Mouse (Mus musculus): ENCODE results near the gene Aurkb. TPM values are rescaled to one million over a fixed set of nuclear protein-coding genes. Genes with fewer than 3 reads are reported as not detected.

The Aurkb gene
- 93.3 and 166 TPM in 2 replicates for polyA plus RNA-seq (2012)

DNA sequence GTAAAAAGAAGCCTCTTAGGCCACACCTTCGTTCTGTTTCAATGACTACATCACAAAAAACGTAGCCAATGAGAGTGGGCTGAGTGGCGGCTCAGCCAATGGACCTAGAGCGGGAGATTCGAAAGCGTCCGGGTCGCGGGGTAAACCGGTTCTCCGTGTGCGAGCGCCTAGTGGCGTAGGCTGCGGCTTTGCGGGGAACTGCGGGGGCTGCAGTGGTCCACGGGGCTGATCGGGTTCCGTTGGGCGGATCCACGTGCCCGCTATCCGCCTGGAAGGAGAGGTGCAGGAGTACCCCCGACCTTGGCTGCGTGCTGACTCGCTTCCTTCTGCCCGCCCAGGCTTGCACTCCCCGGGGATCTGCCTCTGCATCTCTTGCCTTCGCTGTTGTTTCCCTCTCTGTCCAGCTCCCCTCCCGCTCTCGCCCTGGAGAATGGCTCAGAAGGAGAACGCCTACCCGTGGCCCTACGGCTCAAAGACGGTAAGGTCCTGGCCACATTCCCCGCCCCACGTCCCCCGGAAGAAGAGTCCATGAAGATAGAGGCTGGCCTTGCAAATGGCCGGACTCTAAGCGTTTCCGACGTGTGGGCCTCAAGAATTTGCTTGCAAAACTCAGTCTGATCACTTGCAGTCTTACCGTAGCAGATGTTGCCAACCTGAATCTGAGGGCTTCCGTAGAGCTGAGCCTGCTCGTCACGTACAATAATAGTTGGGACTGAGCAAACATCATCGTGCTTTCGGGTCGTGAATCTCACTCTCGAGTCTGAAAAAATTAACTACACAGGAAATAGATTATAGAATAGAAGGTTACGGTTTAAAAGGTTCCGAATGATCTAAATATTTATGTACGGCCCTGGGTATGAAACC lies at the start of gene Aurkb:
Gene Aurkb (plus strand): TSS at position 117 of the 864 bp plus-strand sequence.

DNA sequence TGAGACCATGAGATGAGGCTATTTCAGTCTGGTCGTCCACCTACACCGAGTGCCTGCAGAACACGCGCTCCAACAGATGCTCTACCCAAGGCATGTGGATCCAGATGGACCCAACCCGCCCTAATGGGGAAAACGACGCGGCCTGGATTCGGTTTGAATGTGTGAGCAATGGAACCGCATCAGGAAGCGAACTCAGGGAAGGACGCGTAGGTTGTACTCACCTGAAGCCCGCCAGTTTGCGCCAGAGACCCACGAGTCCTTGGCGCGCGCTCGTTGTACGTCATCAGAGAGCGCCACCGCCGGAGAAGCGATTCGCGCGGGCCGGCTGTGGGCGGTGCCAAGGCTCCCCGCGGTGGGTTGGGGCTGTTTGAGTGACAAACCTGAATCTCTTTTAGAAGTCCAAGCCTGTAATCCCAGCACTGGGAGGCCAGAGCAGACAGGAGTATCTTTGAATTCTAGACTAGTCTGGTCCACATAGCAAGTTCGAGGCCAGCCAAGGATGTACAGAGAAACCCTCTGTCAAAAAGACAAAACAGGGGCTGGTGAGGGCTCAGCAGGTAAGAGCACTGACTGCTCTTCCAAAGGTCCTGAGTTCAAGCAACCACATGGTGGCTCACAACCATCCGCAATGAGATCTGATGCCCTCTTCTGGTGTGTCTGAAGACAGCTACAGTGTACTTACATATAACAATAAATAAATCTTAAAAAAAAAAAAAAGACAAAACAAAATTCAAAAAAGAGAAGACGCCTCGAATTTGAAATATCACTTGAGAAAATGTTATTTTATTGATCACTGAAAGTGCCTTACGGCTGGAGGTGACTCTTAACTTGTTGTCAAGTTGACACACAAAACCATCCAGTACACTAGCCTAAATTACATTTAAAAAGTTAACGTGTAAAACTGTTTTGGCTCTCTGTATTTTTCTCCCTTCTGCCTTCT lies 37.0 kb upstream of the Aurkb start, which contains the start of gene Pfas:
Gene Pfas (minus strand): TSS at position 279 of the 940 bp plus-strand sequence.

GRCm38 (mm10) chr11:69015644-69016441 lies 29.6 kb upstream of the Aurkb start, which contains the start of gene Ctc1:
Ctc1 (plus strand) TSS chr11:69015911.

GRCm38 (mm10) chr11:69059357-69059974 lies 14.0 kb downstream of the Aurkb start, which contains the start of gene Borcs6:
Borcs6 (plus strand) TSS chr11:69059717.

DNA sequence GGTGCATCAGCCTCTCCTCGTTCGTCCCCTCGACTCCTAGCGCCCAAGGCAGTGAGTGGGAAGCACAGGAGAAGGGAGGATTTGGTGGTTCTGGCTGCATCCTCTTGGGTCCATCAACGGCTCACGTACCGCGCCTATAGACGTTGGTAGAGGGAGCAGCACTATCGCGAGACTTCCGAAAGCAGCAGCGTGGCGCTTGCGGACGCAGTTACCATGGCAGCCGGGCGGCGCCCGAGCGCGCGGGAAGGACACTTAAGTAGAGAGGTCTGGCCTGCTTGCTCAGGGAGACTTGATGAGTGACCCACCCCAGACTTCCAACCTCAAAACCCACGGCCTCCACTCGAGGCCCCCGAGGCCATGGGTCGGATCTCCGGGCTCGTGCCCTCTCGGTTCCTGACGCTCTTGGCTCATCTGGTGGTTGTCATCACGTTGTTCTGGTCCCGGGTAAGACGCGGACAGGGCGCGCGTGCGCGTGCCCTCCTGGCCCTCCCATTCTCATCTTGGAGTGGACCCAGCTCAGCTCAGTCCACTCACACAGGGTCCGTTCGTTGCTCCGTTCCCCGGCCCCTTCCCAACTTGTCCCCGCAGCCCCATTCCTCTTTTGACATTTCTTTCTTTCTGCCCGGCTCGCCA lies 25.3 kb downstream of the Aurkb start, which contains the start of gene Tmem107:
Gene Tmem107 (plus strand): TSS at position 217 of the 633 bp plus-strand sequence.

GRCm38 (mm10) chr11:69088103-69088855 lies 42.8 kb downstream of the Aurkb start, which contains the start of gene Vamp2:
Vamp2 (plus strand) TSS chr11:69088490.

GRCm38 (mm10) chr11:69094697-69095429 lies 49.4 kb downstream of the Aurkb start, which contains the start of gene Per1:
Per1 (plus strand) TSS chr11:69095217.

Other genes starting within 250 kb of the Aurkb start
- 45.0 and 50.0 TPM in 2 replicates for gene Ndel1, start 173.8 kb upstream of the Aurkb start, polyA plus RNA-seq (2012)
- gene Rnf222, start 157.1 kb upstream of the Aurkb start, polyA plus RNA-seq (2012): 0.03 TPM in 2 replicates
- gene Rpl26, start 144.1 kb upstream of the Aurkb start, polyA plus RNA-seq (2012): 275 and 292 TPM in 2 replicates
- gene Odf4, start 118.6 kb upstream of the Aurkb start, polyA plus RNA-seq (2012): not detected in 2 replicates
- 0.56 and 0.79 TPM in 2 replicates for gene Arhgef15, start 88.2 kb upstream of the Aurkb start, polyA plus RNA-seq (2012)
- 2.1 TPM in 2 replicates for gene Slc25a35, start 77.5 kb upstream of the Aurkb start, polyA plus RNA-seq (2012)
- gene Rangrf, start 70.5 kb upstream of the Aurkb start, polyA plus RNA-seq (2012): 15.6 and 17.3 TPM in 2 replicates
- gene Pfas, start 37.2 kb upstream of the Aurkb start, polyA plus RNA-seq (2012): 25.3 and 36.6 TPM in 2 replicates
- 104 and 110 TPM in 2 replicates for gene Ctc1, start 29.7 kb upstream of the Aurkb start, polyA plus RNA-seq (2012)
- gene Borcs6, start 14.1 kb downstream of the Aurkb start, polyA plus RNA-seq (2012): 50.1 and 51.5 TPM in 2 replicates
- 63.6 and 71.5 TPM in 2 replicates for gene Tmem107, start 25.2 kb downstream of the Aurkb start, polyA plus RNA-seq (2012)
- 65.9 and 86.0 TPM in 2 replicates for gene Vamp2, start 42.8 kb downstream of the Aurkb start, polyA plus RNA-seq (2012)
- gene Per1, start 49.6 kb downstream of the Aurkb start, polyA plus RNA-seq (2012): 120 and 156 TPM in 2 replicates
- 2.9 and 3.1 TPM in 2 replicates for gene Hes7, start 74.8 kb downstream of the Aurkb start, polyA plus RNA-seq (2012)
- 0.22 and 0.39 TPM in 2 replicates for gene 9130213A22Rik, start 76.9 kb downstream of the Aurkb start, polyA plus RNA-seq (2012)
- gene Aloxe3, start 80.2 kb downstream of the Aurkb start, polyA plus RNA-seq (2012): not detected in 2 replicates
- not detected in 2 replicates for gene Alox12b, start 111.3 kb downstream of the Aurkb start, polyA plus RNA-seq (2012)
- gene Alox8, start 152.2 kb downstream of the Aurkb start, polyA plus RNA-seq (2012): 0.02 and 0.43 TPM in 2 replicates
- 0.01 TPM in 1 of 2 replicates, not detected in the other for gene Gucy2e, start 191.4 kb downstream of the Aurkb start, polyA plus RNA-seq (2012)

Data from megakaryocyte-erythroid progenitor cell, adult 5 weeks (primary cell).